Mouse (Mus musculus): ENCODE measurements around the gene Pf4.

GRCm38 (mm10) chr5:90761834-90762233, 10.4 kb upstream of the Pf4 start:
- TF ChIP-seq CTCF (IDR thresholded peaks at IDR 0.05; ENCODE audit: control insufficient read depth, insufficient read depth, insufficient replicate concordance, low read depth, low read length), result no peak
- no peak for TF ChIP-seq POLR2A (IDR thresholded peaks at IDR 0.05; ENCODE audit: control insufficient read depth, low read depth, low read length)

Data from testis, adult 2 months (tissue).